In genomic region chr5:138997171-138997788, GRCm38 (mm10) we compare ENCODE assay signal across 8 mouse cellular contexts. TPM values are rescaled to one million over a fixed set of nuclear protein-coding genes. Genes with fewer than 3 reads are reported as not detected.
DNase-seq lines count a peak whose midpoint lies in the region; ATAC-seq and TF ChIP-seq lines count a peak whose summit lies in the region.

TSS of gene Pdgfa (minus strand) at chr5:138997370.

- no peak for TF ChIP-seq CTCF in E14TG2a.4 (conservative IDR thresholded peaks at IDR 0.05; ENCODE audit: low read length)
- no peak for TF ChIP-seq CTCF in forebrain, postnatal 0 days (IDR thresholded peaks at IDR 0.05; ENCODE audit: low read depth)
- TF ChIP-seq CTCF in layer of hippocampus, adult 2 months (conservative IDR thresholded peaks at IDR 0.05) = no peak
- TF ChIP-seq CTCF in lung, embryonic 14.5 days (IDR thresholded peaks at IDR 0.05; ENCODE audit: low read depth) = no peak
- TF ChIP-seq CTCF in olfactory bulb, adult 2 months (IDR thresholded peaks at IDR 0.05; ENCODE audit: insufficient read depth, low read depth, low read length) = no peak

- no peak for TF ChIP-seq POLR2A in olfactory bulb, adult 2 months (IDR thresholded peaks at IDR 0.05; ENCODE audit: insufficient read depth, low read depth, low read length)

- WGBS in forebrain, postnatal 0 days = 2% methylated on average over 48 of the region's 48 CpGs
- WGBS in lung, embryonic 14.5 days = 3% methylated on average over 45 of the region's 48 CpGs
- 10% methylated on average over 48 of the region's 48 CpGs for WGBS in olfactory bulb, adult 2 months

- peak within 1 kb of the TSS; percentile 83 for H3K4me2 ChIP-seq in forebrain, postnatal 0 days (ENCODE audit: low read depth)
- H3K4me2 ChIP-seq in lung, embryonic 14.5 days = peak within 1 kb of the TSS; percentile 92

- no peaks in the 10 kb centered on the region for H3K36me3 ChIP-seq in E14TG2a.4 (ENCODE audit: insufficient read depth, low read length)
- no peaks in the 10 kb centered on the region for H3K36me3 ChIP-seq in forebrain, postnatal 0 days (ENCODE audit: insufficient read depth)
- H3K36me3 ChIP-seq in lung, embryonic 14.5 days (ENCODE audit: insufficient read depth) = no peaks in the 10 kb centered on the region

- peak; percentile 20; the same call in 1 of the 2 replicates for ATAC-seq in forebrain, postnatal 0 days
- peak; percentile 15; the same call in 1 of the 2 replicates for ATAC-seq in lung, embryonic 14.5 days (ENCODE audit: insufficient read depth)

- H3K9me3 ChIP-seq in E14TG2a.4 (ENCODE audit: low read length) = peaks cover 5% of the 10 kb centered on the region; the same call in 1 of the 2 replicates
- H3K9me3 ChIP-seq in forebrain, postnatal 0 days (ENCODE audit: low read length) = peaks cover 4% of the 10 kb centered on the region; the same call in 1 of the 2 replicates
- H3K9me3 ChIP-seq in lung, embryonic 14.5 days (ENCODE audit: low read depth, low read length) = no peaks in the 10 kb centered on the region; the same call in 1 of the 2 replicates

- peak in 1 of 2 experiments; percentile 35 for DNase-seq in adrenal gland, postnatal 4 days (ENCODE audit: low spot score in 2 of 2)
- peak; percentile 77 for DNase-seq in forebrain, postnatal 0 days
- DNase-seq in heart, postnatal 4 days = peak; percentile 88
- DNase-seq in layer of hippocampus, adult 2 months (ENCODE audit: low spot score in 2 of 2) = peak; percentile 54 to 58
- peak; percentile 90 for DNase-seq in lung, embryonic 14.5 days
- DNase-seq in spleen, postnatal 4 days (ENCODE audit: low spot score in 2 of 2) = no peak

- H3K27ac ChIP-seq in forebrain, postnatal 0 days (ENCODE audit: low read depth, low read length) = peak within 1 kb of the TSS; percentile 90; the same call in 1 of the 2 replicates
- peak within 1 kb of the TSS; percentile 88 for H3K27ac ChIP-seq in layer of hippocampus, adult 2 months
- H3K27ac ChIP-seq in lung, embryonic 14.5 days (ENCODE audit: low read depth) = peak within 1 kb of the TSS; percentile 95
- peak within 1 kb of the TSS; percentile 74 for H3K27ac ChIP-seq in olfactory bulb, adult 2 months (ENCODE audit: insufficient read depth, low read depth, low read length)

- peak within 1 kb of the TSS; percentile 81 for H3K9ac ChIP-seq in forebrain, postnatal 0 days
- peak within 1 kb of the TSS; percentile 83 for H3K9ac ChIP-seq in lung, embryonic 14.5 days

- H3K27me3 ChIP-seq in E14TG2a.4 (ENCODE audit: insufficient read depth, low read length) = peaks cover 48% of the 10 kb centered on the region
- peaks cover 28% of the 10 kb centered on the region for H3K27me3 ChIP-seq in forebrain, postnatal 0 days (ENCODE audit: insufficient read depth, low read length)
- peaks cover 67% of the 10 kb centered on the region for H3K27me3 ChIP-seq in lung, embryonic 14.5 days (ENCODE audit: insufficient read depth, low read length)

- H3K4me1 ChIP-seq in E14TG2a.4 (replicated peaks; ENCODE audit: low read depth, low read length) = peaks cover 67% of the 10 kb centered on the region
- peaks cover 21% of the 10 kb centered on the region for H3K4me1 ChIP-seq in forebrain, postnatal 0 days (ENCODE audit: insufficient read depth)
- H3K4me1 ChIP-seq in lung, embryonic 14.5 days (ENCODE audit: insufficient read depth) = no peaks in the 10 kb centered on the region
- peaks cover 46% of the 10 kb centered on the region for H3K4me1 ChIP-seq in olfactory bulb, adult 2 months (ENCODE audit: control insufficient read depth, insufficient read depth, low read length)

- H3K4me3 ChIP-seq in E14TG2a.4 (replicated peaks; ENCODE audit: low read length) = peak within 1 kb of the TSS; percentile 90
- peak within 1 kb of the TSS; percentile 74 for H3K4me3 ChIP-seq in forebrain, postnatal 0 days (ENCODE audit: low read depth, low read length)
- H3K4me3 ChIP-seq in layer of hippocampus, adult 2 months = peak within 1 kb of the TSS; percentile 76
- H3K4me3 ChIP-seq in lung, embryonic 14.5 days (ENCODE audit: low read depth, low read length) = peak within 1 kb of the TSS; percentile 70
- peak within 1 kb of the TSS; percentile 74 for H3K4me3 ChIP-seq in olfactory bulb, adult 2 months (ENCODE audit: insufficient read depth, low read depth, low read length)

RNA-seq across cellular contexts. Expression of gene Pdgfa, which starts in this region (rescaled TPM):
- 10 to 100 TPM; 30.4 to 33.9 TPM for total RNA-seq in adrenal gland, postnatal 4 days (2021)
- total RNA-seq in forebrain, postnatal 0 days (2014; rRNA removed) = 57.8 and 63.4 TPM in 2 replicates
- polyA plus RNA-seq in forebrain, postnatal 0 days (2015; fragmentation: Nextera tagmentation; extraction: Ambion mirVana) = 43.3 and 47.8 TPM in 2 replicates
- 10 to 100 TPM; 54.5 to 59.3 TPM for total RNA-seq in heart, postnatal 4 days (2021)
- 10 to 100 TPM; 37.5 to 41.3 TPM for total RNA-seq in layer of hippocampus, adult 2 months (2021)
- 40.9 and 46.0 TPM in 2 replicates for polyA plus RNA-seq in lung, embryonic 14.5 days (2014; fragmentation: Nextera tagmentation; extraction: Ambion mirVana)
- not detected in 2 replicates for polyA plus RNA-seq in olfactory bulb, adult 2 months (2012; ENCODE audit: insufficient read depth, insufficient read length, low replicate concordance, missing spikeins)

Comparison
In these comparisons a context has a peak if more than half of its experiments do, and no peak if none do; other contexts are left out.
1. RNA of gene Pdgfa (polyA plus RNA-seq): 43.3 to 47.8 TPM in forebrain, postnatal 0 days and 40.9 to 46.0 TPM in lung, embryonic 14.5 days; not detected in olfactory bulb, adult 2 months; every median in the first group is over 10 times any median in the second.
2. DNase-seq: peak in forebrain, postnatal 0 days (single experiment), heart, postnatal 4 days (single experiment), layer of hippocampus, adult 2 months (2 of 2) and lung, embryonic 14.5 days (single experiment); none in spleen, postnatal 4 days (0 of 2).
3. Peak in every context shown above with its lines, with median percentiles within 50 percentile points of each other: H3K4me3 ChIP-seq and H3K27ac ChIP-seq.